Mouse (Mus musculus) E14TG2a.4 (cell line): ENCODE measurements around the gene Arl14.
A peak's percentile ranks its signal among the peaks of the same experiment; 100 is the strongest.

Source experiments
- CTCF ChIP-seq: conservative IDR thresholded peaks from 2 replicates; pipeline ENCODE4 v1.5.1; 2014; ENCODE audit warnings: low read length
- NANOG ChIP-seq: IDR thresholded peaks from 2 replicates; pipeline ENCODE4 v1.6.1; 2014; ENCODE audit warnings: borderline replicate concordance, low read length, mixed read lengths
- POU5F1 ChIP-seq: IDR thresholded peaks from 2 replicates; pipeline ENCODE4 v1.6.1; 2014; ENCODE audit warnings: low read length, borderline replicate concordance

GRCm38 (mm10) chr3:69257049-69257699, 35.0 kb downstream of the Arl14 start:
- TF ChIP-seq CTCF (peak; percentile 69), NANOG (no peak), POU5F1 (no peak)
